ENCODE assay signal across 22 mouse cellular contexts in the genomic region with DNA sequence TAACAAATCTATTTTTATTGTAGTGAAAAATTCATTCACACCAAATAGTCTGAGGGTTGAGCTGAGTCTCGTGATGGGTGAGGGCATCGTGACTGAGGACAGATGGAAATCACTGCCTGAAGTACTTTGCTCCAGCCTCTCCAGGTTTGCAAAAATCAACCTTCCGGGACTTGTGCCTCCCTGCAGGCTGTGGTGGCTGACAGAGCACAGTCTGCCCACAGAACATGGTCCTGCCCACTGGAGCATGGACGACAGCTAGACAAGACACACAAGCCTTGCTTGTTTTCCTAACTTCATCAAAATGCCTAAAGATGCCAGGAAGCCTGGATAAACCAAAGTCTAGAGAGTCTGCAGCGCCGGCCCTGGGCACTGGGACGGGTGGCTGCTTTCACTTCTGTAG. TPM values are rescaled to one million over a fixed set of nuclear protein-coding genes. Genes with fewer than 3 reads are reported as not detected.
DNase-seq lines count a peak whose midpoint lies in the region; ATAC-seq lines count a peak whose summit lies in the region.
"Had no signal": no experiment of that assay in that cellular context is flagged by ENCODE, and none has a peak within 500 bp of the region (broad histone marks: within the 10 kb centered on the region; RNA-seq: fewer than 3 reads in every experiment).

No protein-coding gene starts in this region.

- no peak overlapping the region for H3K4me3 ChIP-seq in embryonic facial prominence, embryonic 13.5 days
- H3K4me3 ChIP-seq in embryonic facial prominence, embryonic 10.5 days = no peak overlapping the region
- H3K4me3 ChIP-seq in kidney, embryonic 16.5 days (ENCODE audit: low read length) = no peak overlapping the region
- no peak overlapping the region for H3K4me3 ChIP-seq in hindbrain, embryonic 12.5 days
- H3K4me3 ChIP-seq: embryonic facial prominence, embryonic 15.5 days; limb, embryonic 12.5 days; liver, embryonic 13.5 days; midbrain, embryonic 13.5 days; neural tube, embryonic 12.5 days had no signal

- no peaks in the 10 kb centered on the region for H3K9me3 ChIP-seq in embryonic facial prominence, embryonic 13.5 days
- no peaks in the 10 kb centered on the region for H3K9me3 ChIP-seq in embryonic facial prominence, embryonic 10.5 days
- peaks cover 2% of the 10 kb centered on the region; the same call in 1 of the 2 replicates for H3K9me3 ChIP-seq in kidney, embryonic 16.5 days (ENCODE audit: low read length)
- H3K9me3 ChIP-seq in hindbrain, embryonic 12.5 days (replicated peaks) = no peaks in the 10 kb centered on the region; the same call in 1 of the 2 replicates
- H3K9me3 ChIP-seq: embryonic facial prominence, embryonic 15.5 days; liver, embryonic 13.5 days; midbrain, embryonic 13.5 days; neural tube, embryonic 12.5 days had no signal

- ATAC-seq in embryonic facial prominence, embryonic 13.5 days (ENCODE audit: insufficient number of reproducible peaks, insufficient read depth, low FRiP score, low TSS enrichment, low read depth) = no peak
- ATAC-seq in kidney, embryonic 16.5 days (ENCODE audit: low FRiP score, low TSS enrichment) = no peak
- ATAC-seq in hindbrain, embryonic 12.5 days (ENCODE audit: low FRiP score) = no peak
- ATAC-seq: forebrain, embryonic 14.5 days; intestine, postnatal 0 days; midbrain, embryonic 13.5 days had no signal

- H3K27ac ChIP-seq in embryonic facial prominence, embryonic 13.5 days = no peak overlapping the region
- no peak overlapping the region for H3K27ac ChIP-seq in embryonic facial prominence, embryonic 10.5 days (replicated peaks)
- H3K27ac ChIP-seq in kidney, embryonic 16.5 days (ENCODE audit: low read length) = no peak overlapping the region
- H3K27ac ChIP-seq in hindbrain, embryonic 12.5 days = no peak overlapping the region
- H3K27ac ChIP-seq: embryonic facial prominence, embryonic 15.5 days; liver, embryonic 13.5 days; midbrain, embryonic 13.5 days; neural tube, embryonic 12.5 days had no signal

- no peak for DNase-seq in embryonic facial prominence, embryonic 10.5 days (ENCODE audit: low spot score)
- peak; percentile 24 for DNase-seq in brain, adult 2 months (ENCODE audit: low read depth, low spot score)
- DNase-seq in kidney, postnatal 4 days = peak; percentile 30 to 51
- no peak for DNase-seq in heart, adult 18-20 months
- no peak for DNase-seq in spleen, adult 12 weeks (ENCODE audit: low spot score)
- DNase-seq: adrenal gland, postnatal 14 days; cerebellum, adult 8-10 months; cerebellum, postnatal 36 days; embryo, embryonic 11 days; liver, embryonic 13.5 days; lung, embryonic 14.5 days; thymus, adult 2 months had no signal

- H3K4me2 ChIP-seq in embryonic facial prominence, embryonic 13.5 days = peak overlapping the region; percentile 4; the same call in 1 of the 2 replicates
- H3K4me2 ChIP-seq in kidney, embryonic 16.5 days (replicated peaks; ENCODE audit: low read depth, low read length) = peak overlapping the region; percentile 11; the same call in 1 of the 2 replicates
- no peak overlapping the region for H3K4me2 ChIP-seq in hindbrain, embryonic 12.5 days (replicated peaks)
- H3K4me2 ChIP-seq: embryonic facial prominence, embryonic 15.5 days; heart, embryonic 11.5 days; limb, embryonic 12.5 days; liver, embryonic 13.5 days; lung, embryonic 14.5 days; midbrain, embryonic 13.5 days; neural tube, embryonic 12.5 days had no signal

- 0 out of 2 replicates have a peak overlapping the region, but pooled peaks have one; percentile 11 for H3K9ac ChIP-seq in embryonic facial prominence, embryonic 13.5 days
- H3K9ac ChIP-seq in kidney, embryonic 16.5 days (replicated peaks; ENCODE audit: low read length) = 0 out of 2 replicates have a peak overlapping the region, but pooled peaks have one; percentile 33
- no peak overlapping the region for H3K9ac ChIP-seq in hindbrain, embryonic 12.5 days
- H3K9ac ChIP-seq: embryonic facial prominence, embryonic 15.5 days; limb, embryonic 12.5 days; liver, embryonic 13.5 days; lung, embryonic 14.5 days; midbrain, embryonic 13.5 days; neural tube, embryonic 12.5 days had no signal

- peaks cover 10% of the 10 kb centered on the region for H3K4me1 ChIP-seq in embryonic facial prominence, embryonic 13.5 days
- H3K4me1 ChIP-seq in embryonic facial prominence, embryonic 10.5 days = 0 out of 2 replicates have a peak, but pooled peaks cover 11% of the 10 kb centered on the region
- peaks cover 10% of the 10 kb centered on the region for H3K4me1 ChIP-seq in kidney, embryonic 16.5 days (ENCODE audit: insufficient read depth, low read length)
- H3K4me1 ChIP-seq in hindbrain, embryonic 12.5 days = no peaks in the 10 kb centered on the region
- H3K4me1 ChIP-seq: embryonic facial prominence, embryonic 15.5 days; limb, embryonic 12.5 days; liver, embryonic 13.5 days; midbrain, embryonic 13.5 days; neural tube, embryonic 12.5 days had no signal

- WGBS in embryonic facial prominence, embryonic 13.5 days = 62% methylated on average over 7 of the region's 7 CpGs
- 75% methylated on average over 7 of the region's 7 CpGs for WGBS in embryonic facial prominence, embryonic 10.5 days
- 50% methylated on average over 7 of the region's 7 CpGs for WGBS in kidney, embryonic 16.5 days
- 69% methylated on average over 7 of the region's 7 CpGs for WGBS in hindbrain, embryonic 12.5 days

- H3K36me3 ChIP-seq in embryonic facial prominence, embryonic 13.5 days = no peaks in the 10 kb centered on the region
- no peaks in the 10 kb centered on the region for H3K36me3 ChIP-seq in embryonic facial prominence, embryonic 10.5 days (replicated peaks)
- no peaks in the 10 kb centered on the region for H3K36me3 ChIP-seq in kidney, embryonic 16.5 days (ENCODE audit: insufficient read depth, low read length)
- H3K36me3 ChIP-seq in hindbrain, embryonic 12.5 days = no peaks in the 10 kb centered on the region
- H3K36me3 ChIP-seq: embryonic facial prominence, embryonic 15.5 days; limb, embryonic 12.5 days; liver, embryonic 13.5 days; midbrain, embryonic 13.5 days; neural tube, embryonic 12.5 days had no signal

- H3K27me3 ChIP-seq in embryonic facial prominence, embryonic 13.5 days = no peaks in the 10 kb centered on the region
- no peaks in the 10 kb centered on the region for H3K27me3 ChIP-seq in embryonic facial prominence, embryonic 10.5 days (replicated peaks; ENCODE audit: low read depth, poor library complexity, severe bottlenecking)
- H3K27me3 ChIP-seq in kidney, embryonic 16.5 days (ENCODE audit: insufficient read depth, low read length) = no peaks in the 10 kb centered on the region
- H3K27me3 ChIP-seq in hindbrain, embryonic 12.5 days = no peaks in the 10 kb centered on the region
- H3K27me3 ChIP-seq: embryonic facial prominence, embryonic 15.5 days; limb, embryonic 12.5 days; midbrain, embryonic 13.5 days; neural tube, embryonic 12.5 days had no signal

RNA-seq across cellular contexts. Expression of gene Ctbp1, which starts 9.2 kb away (rescaled TPM):
- polyA plus RNA-seq in embryonic facial prominence, embryonic 13.5 days (2015; fragmentation: Nextera tagmentation; extraction: Ambion mirVana) = 326 and 350 TPM in 2 replicates
- polyA plus RNA-seq in embryonic facial prominence, embryonic 10.5 days (2016; fragmentation: Nextera tagmentation; extraction: Ambion mirVana) = 419 and 420 TPM in 2 replicates
- 312 and 350 TPM in 2 replicates for polyA plus RNA-seq in kidney, embryonic 16.5 days (2015; fragmentation: Nextera tagmentation; extraction: Ambion mirVana)
- 100 to 1,000 TPM; 216 to 232 TPM for total RNA-seq in heart, adult 18-20 months (2021)
- 508 and 530 TPM in 2 replicates for polyA plus RNA-seq in hindbrain, embryonic 12.5 days (2016; fragmentation: Nextera tagmentation; extraction: Ambion mirVana)

RNA-seq across cellular contexts. Expression of gene Maea, which starts 51.4 kb away (rescaled TPM):
- 121 and 131 TPM in 2 replicates for polyA plus RNA-seq in embryonic facial prominence, embryonic 13.5 days (2015; fragmentation: Nextera tagmentation; extraction: Ambion mirVana)
- 154 and 163 TPM in 2 replicates for polyA plus RNA-seq in embryonic facial prominence, embryonic 10.5 days (2016; fragmentation: Nextera tagmentation; extraction: Ambion mirVana)
- 152 and 154 TPM in 2 replicates for polyA plus RNA-seq in kidney, embryonic 16.5 days (2015; fragmentation: Nextera tagmentation; extraction: Ambion mirVana)
- total RNA-seq in heart, adult 18-20 months (2021) = 10 to 100 TPM; 86.4 to 97.0 TPM
- 123 and 127 TPM in 2 replicates for polyA plus RNA-seq in hindbrain, embryonic 12.5 days (2016; fragmentation: Nextera tagmentation; extraction: Ambion mirVana)

Comparison
In these comparisons a context has a peak if more than half of its experiments do, and no peak if none do; other contexts are left out.
1. DNase-seq: peak in brain, adult 2 months (single experiment) and kidney, postnatal 4 days (2 of 2); none in embryonic facial prominence, embryonic 10.5 days (single experiment), heart, adult 18-20 months (0 of 2) and spleen, adult 12 weeks (single experiment).